Mouse (Mus musculus): ENCODE measurements around the gene Rsg1.

DNA sequence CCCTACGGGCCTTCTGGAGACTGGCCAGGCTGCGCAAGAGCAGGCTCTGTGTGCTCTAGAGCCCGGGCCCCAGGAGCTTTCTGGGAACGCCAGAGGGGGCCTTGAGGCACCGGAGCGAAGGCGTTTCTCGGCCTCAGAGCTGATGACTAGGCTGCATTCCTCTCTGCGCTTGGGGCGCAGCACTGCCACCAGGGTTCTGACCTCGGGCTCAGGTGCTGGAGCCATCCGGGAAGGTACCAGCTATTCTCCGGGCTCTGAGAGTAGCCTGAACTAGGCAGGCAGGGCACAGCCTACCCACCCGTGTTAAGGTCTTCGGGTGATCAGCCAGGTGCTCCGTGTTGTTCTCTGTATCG, 33.2 kb downstream of the Rsg1 start:
- TF ChIP-seq POLR2A (IDR thresholded peaks at IDR 0.05; ENCODE audit: control insufficient read depth, low read depth, low read length) (no peak), CTCF (IDR thresholded peaks at IDR 0.05; ENCODE audit: control insufficient read depth, insufficient read depth, insufficient replicate concordance, low read depth, low read length) (no peak)
